Mouse (Mus musculus): ENCODE data around the gene Cep57l1. TPM values are rescaled to one million over a fixed set of nuclear protein-coding genes. Genes with fewer than 3 reads are reported as not detected.

The Cep57l1 gene
- polyA plus RNA-seq, 1 experiment from 2014 or later = 19.9 TPM

GRCm38 (mm10) chr10:41816516-41816915, 6.8 kb upstream of the Cep57l1 start:
- peaks cover 3 to 29% of the 10 kb centered on the region in 2 experiments; a peak in 2 of 4 replicates for H3K4me1 ChIP-seq (ENCODE audit: control insufficient read depth in 2 of 2, insufficient read depth in 2 of 2, low read length in 2 of 2)
- H3K4me3 ChIP-seq (ENCODE audit: control insufficient read depth in 1 of 2, insufficient read depth in 1 of 2, low read depth in 1 of 2, low read length in 2 of 2) = no peak overlapping the region
- no peaks in the 10 kb centered on the region for H3K36me3 ChIP-seq (ENCODE audit: control insufficient read depth, insufficient read depth, low read length)
- H3K9ac ChIP-seq (ENCODE audit: low read length) = no peak overlapping the region
- H3K9me3 ChIP-seq (ENCODE audit: control insufficient read depth, low read length) = no peaks in the 10 kb centered on the region
- H3K4me2 ChIP-seq (ENCODE audit: low read length) = no peak overlapping the region
- no peak overlapping the region for H3K27ac ChIP-seq (replicated peaks in 1 of 2; ENCODE audit: control insufficient read depth in 1 of 2, insufficient read depth in 1 of 2, low read depth in 2 of 2, low read length in 2 of 2)
- no peaks in the 10 kb centered on the region for H3K27me3 ChIP-seq (ENCODE audit: control insufficient read depth, insufficient read depth, low read length)
- ATAC-seq (ENCODE audit: insufficient number of reproducible peaks, insufficient read depth, low FRiP score, low read depth) = no peak
- WGBS = 69% methylated on average over 5 of the region's 5 CpGs

GRCm38 (mm10) chr10:41814305-41814853, 4.7 kb upstream of the Cep57l1 start:
- Histone ChIP-seq H3K27me3 (ENCODE audit: control insufficient read depth, insufficient read depth, low read length) (no peaks in the 10 kb centered on the region), H3K9ac (ENCODE audit: low read length) (no peak overlapping the region), H3K4me2 (ENCODE audit: low read length) (no peak overlapping the region), H3K27ac (replicated peaks in 1 of 2; ENCODE audit: control insufficient read depth in 1 of 2, insufficient read depth in 1 of 2, low read depth in 2 of 2, low read length in 2 of 2) (no peak overlapping the region), H3K4me3 (ENCODE audit: control insufficient read depth in 1 of 2, insufficient read depth in 1 of 2, low read depth in 1 of 2, low read length in 2 of 2) (no peak overlapping the region), H3K9me3 (ENCODE audit: control insufficient read depth, low read length) (no peaks in the 10 kb centered on the region), H3K4me1 (ENCODE audit: control insufficient read depth in 2 of 2, insufficient read depth in 2 of 2, low read length in 2 of 2) (peaks cover 3 to 23% of the 10 kb centered on the region in 2 experiments; a peak in 2 of 4 replicates), H3K36me3 (ENCODE audit: control insufficient read depth, insufficient read depth, low read length) (no peaks in the 10 kb centered on the region)
- WGBS = 79% methylated on average over 6 of the region's 6 CpGs
- no peak for ATAC-seq (ENCODE audit: insufficient number of reproducible peaks, insufficient read depth, low FRiP score, low read depth)

GRCm38 (mm10) chr10:41812566-41812965, 2.9 kb upstream of the Cep57l1 start:
- Histone ChIP-seq H3K27ac (replicated peaks in 1 of 2; ENCODE audit: control insufficient read depth in 1 of 2, insufficient read depth in 1 of 2, low read depth in 2 of 2, low read length in 2 of 2) (no peak overlapping the region), H3K36me3 (ENCODE audit: control insufficient read depth, insufficient read depth, low read length) (no peaks in the 10 kb centered on the region), H3K4me3 (ENCODE audit: control insufficient read depth in 1 of 2, insufficient read depth in 1 of 2, low read depth in 1 of 2, low read length in 2 of 2) (peak overlapping the region; percentile 23 to 59; a peak in 3 of 4 replicates), H3K4me2 (ENCODE audit: low read length) (peak overlapping the region; percentile 72), H3K27me3 (ENCODE audit: control insufficient read depth, insufficient read depth, low read length) (no peaks in the 10 kb centered on the region), H3K9me3 (ENCODE audit: control insufficient read depth, low read length) (no peaks in the 10 kb centered on the region), H3K4me1 (ENCODE audit: control insufficient read depth in 2 of 2, insufficient read depth in 2 of 2, low read length in 2 of 2) (peaks cover 3 to 26% of the 10 kb centered on the region in 2 experiments; a peak in 2 of 4 replicates), H3K9ac (ENCODE audit: low read length) (peak overlapping the region; percentile 79)
- no peak for ATAC-seq (ENCODE audit: insufficient number of reproducible peaks, insufficient read depth, low FRiP score, low read depth)
- 52% methylated on average over 6 of the region's 6 CpGs for WGBS

GRCm38 (mm10) chr10:41810564-41811455, 1.1 kb upstream of the Cep57l1 start:
- Histone ChIP-seq H3K36me3 (ENCODE audit: control insufficient read depth, insufficient read depth, low read length) (no peaks in the 10 kb centered on the region), H3K4me1 (ENCODE audit: control insufficient read depth in 2 of 2, insufficient read depth in 2 of 2, low read length in 2 of 2) (peaks cover 3 to 26% of the 10 kb centered on the region in 2 experiments; a peak in 2 of 4 replicates), H3K4me2 (ENCODE audit: low read length) (peak overlapping the region; percentile 72), H3K9ac (ENCODE audit: low read length) (peak overlapping the region; percentile 79), H3K4me3 (ENCODE audit: control insufficient read depth in 1 of 2, insufficient read depth in 1 of 2, low read depth in 1 of 2, low read length in 2 of 2) (peak overlapping the region; percentile 59 to 65), H3K9me3 (ENCODE audit: control insufficient read depth, low read length) (no peaks in the 10 kb centered on the region), H3K27ac (replicated peaks in 1 of 2; ENCODE audit: control insufficient read depth in 1 of 2, insufficient read depth in 1 of 2, low read depth in 2 of 2, low read length in 2 of 2) (peak overlapping the region; percentile 94 to 96), H3K27me3 (ENCODE audit: control insufficient read depth, insufficient read depth, low read length) (no peaks in the 10 kb centered on the region)
- WGBS = under 1% methylated on average over 36 of the region's 36 CpGs
- ATAC-seq (ENCODE audit: insufficient number of reproducible peaks, insufficient read depth, low FRiP score, low read depth) = no peak

GRCm38 (mm10) chr10:41809080-41809770, 446 bp downstream of the Cep57l1 start:
- Histone ChIP-seq H3K9ac (ENCODE audit: low read length) (peak overlapping the region; percentile 79), H3K4me1 (ENCODE audit: control insufficient read depth in 2 of 2, insufficient read depth in 2 of 2, low read length in 2 of 2) (peaks cover under 1 to 26% of the 10 kb centered on the region in 2 experiments; a peak in 2 of 4 replicates), H3K4me2 (ENCODE audit: low read length) (peak overlapping the region; percentile 72), H3K27me3 (ENCODE audit: control insufficient read depth, insufficient read depth, low read length) (no peaks in the 10 kb centered on the region), H3K27ac (replicated peaks in 1 of 2; ENCODE audit: control insufficient read depth in 1 of 2, insufficient read depth in 1 of 2, low read depth in 2 of 2, low read length in 2 of 2) (peak overlapping the region; percentile 94 to 96), H3K9me3 (ENCODE audit: control insufficient read depth, low read length) (no peaks in the 10 kb centered on the region), H3K4me3 (ENCODE audit: control insufficient read depth in 1 of 2, insufficient read depth in 1 of 2, low read depth in 1 of 2, low read length in 2 of 2) (peak overlapping the region; percentile 59 to 65), H3K36me3 (ENCODE audit: control insufficient read depth, insufficient read depth, low read length) (no peaks in the 10 kb centered on the region)
- peak; percentile 67 for ATAC-seq (ENCODE audit: insufficient number of reproducible peaks, insufficient read depth, low FRiP score, low read depth)
- WGBS = 2% methylated on average over 25 of the region's 25 CpGs

GRCm38 (mm10) chr10:41805729-41806355, 3.8 kb downstream of the Cep57l1 start:
- no peak overlapping the region for H3K4me2 ChIP-seq (ENCODE audit: low read length)
- 85% methylated on average over 2 of the region's 2 CpGs for WGBS
- H3K4me3 ChIP-seq (ENCODE audit: control insufficient read depth in 1 of 2, insufficient read depth in 1 of 2, low read depth in 1 of 2, low read length in 2 of 2) = no peak overlapping the region
- H3K27me3 ChIP-seq (ENCODE audit: control insufficient read depth, insufficient read depth, low read length) = no peaks in the 10 kb centered on the region
- H3K9me3 ChIP-seq (ENCODE audit: control insufficient read depth, low read length) = no peaks in the 10 kb centered on the region
- peaks cover 0 to 3% of the 10 kb centered on the region in 2 experiments; a peak in 1 of 4 replicates for H3K4me1 ChIP-seq (ENCODE audit: control insufficient read depth in 2 of 2, insufficient read depth in 2 of 2, low read length in 2 of 2)
- H3K9ac ChIP-seq (ENCODE audit: low read length) = no peak overlapping the region
- peaks cover 15% of the 10 kb centered on the region for H3K36me3 ChIP-seq (ENCODE audit: control insufficient read depth, insufficient read depth, low read length)
- no peak for ATAC-seq (ENCODE audit: insufficient number of reproducible peaks, insufficient read depth, low FRiP score, low read depth)
- no peak overlapping the region for H3K27ac ChIP-seq (replicated peaks in 1 of 2; ENCODE audit: control insufficient read depth in 1 of 2, insufficient read depth in 1 of 2, low read depth in 2 of 2, low read length in 2 of 2)

GRCm38 (mm10) chr10:41804711-41805110, 5.0 kb downstream of the Cep57l1 start:
- 90% methylated on average over 3 of the region's 3 CpGs for WGBS

More at GRCm38 (mm10) chr10:41804711-41805110, 5.0 kb downstream of the Cep57l1 start:
- Histone ChIP-seq H3K36me3 (ENCODE audit: control insufficient read depth, insufficient read depth, low read length) (peaks cover 27% of the 10 kb centered on the region), H3K4me1 (ENCODE audit: control insufficient read depth in 2 of 2, insufficient read depth in 2 of 2, low read length in 2 of 2) (peaks cover 0 to 3% of the 10 kb centered on the region in 2 experiments; a peak in 1 of 4 replicates), H3K9me3 (ENCODE audit: control insufficient read depth, low read length) (no peaks in the 10 kb centered on the region), H3K9ac (ENCODE audit: low read length) (no peak overlapping the region), H3K4me2 (ENCODE audit: low read length) (no peak overlapping the region), H3K27me3 (ENCODE audit: control insufficient read depth, insufficient read depth, low read length) (no peaks in the 10 kb centered on the region), H3K4me3 (ENCODE audit: control insufficient read depth in 1 of 2, insufficient read depth in 1 of 2, low read depth in 1 of 2, low read length in 2 of 2) (no peak overlapping the region), H3K27ac (replicated peaks in 1 of 2; ENCODE audit: control insufficient read depth in 1 of 2, insufficient read depth in 1 of 2, low read depth in 2 of 2, low read length in 2 of 2) (no peak overlapping the region)
- ATAC-seq (ENCODE audit: insufficient number of reproducible peaks, insufficient read depth, low FRiP score, low read depth) = no peak

Data from heart, embryonic 14.5 days (tissue).